Mouse (Mus musculus): ENCODE results near the gene Krt88.

GRCm38 (mm10) chr15:101455292-101455691 is 7.7 kb downstream of the Krt88 start:
- no peak for TF ChIP-seq CTCF (IDR thresholded peaks at IDR 0.05; ENCODE audit: low read depth)
- no peak for TF ChIP-seq EP300 (IDR thresholded peaks at IDR 0.05; ENCODE audit: low read depth)

All from heart, postnatal 0 days (tissue).